Mouse (Mus musculus): ENCODE measurements around the gene Kif26b. TPM values are rescaled to one million over a fixed set of nuclear protein-coding genes. Genes with fewer than 3 reads are reported as not detected.

Kif26b gene
- polyA plus RNA-seq, 1 experiment from 2014 or later, result 28.6 TPM

DNA sequence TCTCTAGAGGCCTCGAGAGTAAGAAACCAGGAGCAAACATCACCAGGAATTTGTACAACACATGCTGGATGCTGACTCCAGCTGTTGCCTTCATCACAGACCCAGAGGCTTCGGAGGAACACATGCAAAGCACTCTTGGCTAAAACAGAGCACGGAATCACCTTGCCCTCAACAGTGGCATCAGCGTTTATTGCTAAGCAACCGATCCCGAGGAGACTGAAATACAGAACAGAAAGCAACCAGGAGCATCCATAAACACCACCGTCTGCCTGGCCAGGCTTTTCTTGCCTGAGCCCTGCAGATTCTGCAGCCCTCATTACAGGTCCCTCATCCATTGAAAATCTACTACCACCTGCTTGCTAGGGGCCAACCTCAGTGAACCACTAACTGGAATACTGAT lies 144.1 kb downstream of the Kif26b start:
- H3K4me3 ChIP-seq, result no peak overlapping the region
- WGBS, result 57% methylated on average over 7 of the region's 7 CpGs
- peaks cover 31% of the 10 kb centered on the region for H3K4me1 ChIP-seq
- no peak for ATAC-seq (ENCODE audit: insufficient number of reproducible peaks, insufficient read depth, low FRiP score, low TSS enrichment, low read depth)
- no peaks in the 10 kb centered on the region for H3K9me3 ChIP-seq
- H3K27ac ChIP-seq, result no peak overlapping the region
- H3K9ac ChIP-seq, result no peak overlapping the region
- H3K36me3 ChIP-seq, result no peaks in the 10 kb centered on the region
- H3K27me3 ChIP-seq, result no peaks in the 10 kb centered on the region
- H3K4me2 ChIP-seq, result no peak overlapping the region

DNA sequence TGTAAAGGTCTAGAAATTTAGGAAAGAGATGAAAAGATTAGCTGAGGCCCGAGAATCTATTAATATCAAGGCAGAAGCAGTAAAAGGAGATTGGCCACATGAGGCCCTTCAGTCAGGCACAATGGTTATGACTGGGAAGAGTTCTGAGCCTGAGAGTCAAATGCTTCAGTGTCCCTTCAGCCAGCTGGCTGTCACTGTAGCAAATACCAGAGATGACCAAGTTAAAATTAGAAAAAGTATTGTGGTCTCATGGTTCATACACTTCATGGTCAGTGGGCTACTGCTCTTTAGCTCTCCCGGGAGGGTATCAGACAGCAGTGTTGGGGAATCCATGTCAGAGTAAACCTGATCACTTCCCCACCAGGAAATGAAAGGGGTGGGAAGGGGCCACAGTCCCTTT lies 144.6 kb downstream of the Kif26b start:
- H3K4me3 ChIP-seq, result no peak overlapping the region
- H3K9me3 ChIP-seq, result no peaks in the 10 kb centered on the region
- H3K36me3 ChIP-seq, result no peaks in the 10 kb centered on the region
- no peak overlapping the region for H3K27ac ChIP-seq
- H3K27me3 ChIP-seq, result no peaks in the 10 kb centered on the region
- peaks cover 26% of the 10 kb centered on the region for H3K4me1 ChIP-seq
- 74% methylated on average over 2 of the region's 2 CpGs for WGBS
- ATAC-seq (ENCODE audit: insufficient number of reproducible peaks, insufficient read depth, low FRiP score, low TSS enrichment, low read depth), result no peak
- H3K4me2 ChIP-seq, result no peak overlapping the region
- no peak overlapping the region for H3K9ac ChIP-seq

DNA sequence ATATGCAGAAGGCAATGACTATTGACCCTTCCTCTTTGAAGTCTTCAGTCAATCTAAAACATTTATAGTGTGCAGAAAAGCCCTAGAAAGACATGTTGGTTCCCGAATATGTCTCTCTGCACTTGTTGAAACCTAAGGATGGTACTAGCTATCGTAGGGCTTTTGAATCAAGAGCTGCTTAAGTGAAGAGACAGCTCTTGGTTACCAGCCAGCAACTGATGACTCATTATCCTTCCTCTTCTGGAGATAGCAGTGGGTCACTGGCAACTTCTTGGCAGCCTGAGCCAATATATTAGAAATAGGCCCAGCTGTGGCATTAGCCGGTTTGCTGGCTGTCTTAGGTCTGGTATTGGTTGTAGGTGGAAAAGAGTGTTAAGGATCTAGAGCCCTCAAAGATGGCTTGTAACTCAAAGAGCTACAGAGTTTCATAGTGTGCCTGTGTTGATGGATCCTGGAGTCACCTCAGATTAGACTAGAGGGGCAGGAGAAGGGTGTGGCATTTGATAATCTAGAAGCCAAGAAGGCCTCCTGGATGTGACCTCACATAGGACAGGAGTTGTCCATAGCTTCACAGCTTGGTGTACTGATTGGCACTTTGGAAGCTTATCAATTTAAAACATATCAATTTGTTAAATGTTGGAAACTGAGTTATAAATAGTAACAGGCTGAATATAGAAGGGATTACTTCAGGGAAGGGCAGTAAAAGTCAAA lies 146.8 kb downstream of the Kif26b start:
- ATAC-seq (ENCODE audit: insufficient number of reproducible peaks, insufficient read depth, low FRiP score, low TSS enrichment, low read depth), result no peak
- H3K36me3 ChIP-seq, result peaks cover 15% of the 10 kb centered on the region
- no peak overlapping the region for H3K4me2 ChIP-seq
- peaks cover 22% of the 10 kb centered on the region for H3K4me1 ChIP-seq
- no peaks in the 10 kb centered on the region for H3K27me3 ChIP-seq
- 88% methylated on average over 3 of the region's 3 CpGs for WGBS
- H3K9ac ChIP-seq, result no peak overlapping the region
- no peak overlapping the region for H3K4me3 ChIP-seq
- no peak overlapping the region for H3K27ac ChIP-seq
- no peaks in the 10 kb centered on the region for H3K9me3 ChIP-seq

DNA sequence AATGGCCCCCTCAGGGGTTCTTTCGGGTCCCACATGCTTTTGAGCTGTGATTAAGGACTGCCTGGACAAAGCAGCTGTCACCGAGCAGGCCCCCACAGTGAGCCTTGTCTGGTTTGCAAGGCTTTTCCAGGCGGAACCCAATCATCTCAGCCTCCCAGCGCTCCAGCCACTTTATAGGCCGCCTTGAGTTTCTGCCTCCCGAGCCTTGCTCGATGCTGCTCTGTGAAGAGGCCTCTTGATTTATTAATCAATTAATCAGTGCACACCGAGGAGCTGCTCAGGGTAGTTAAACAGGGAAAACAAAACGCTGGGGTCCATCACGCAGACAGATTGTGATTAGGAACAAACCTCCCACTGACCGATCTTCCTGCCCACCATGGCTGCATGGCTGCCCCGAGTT lies 148.2 kb downstream of the Kif26b start:
- no peak for ATAC-seq (ENCODE audit: insufficient number of reproducible peaks, insufficient read depth, low FRiP score, low TSS enrichment, low read depth)
- no peak overlapping the region for H3K4me3 ChIP-seq
- 76% methylated on average over 12 of the region's 12 CpGs for WGBS

DNA sequence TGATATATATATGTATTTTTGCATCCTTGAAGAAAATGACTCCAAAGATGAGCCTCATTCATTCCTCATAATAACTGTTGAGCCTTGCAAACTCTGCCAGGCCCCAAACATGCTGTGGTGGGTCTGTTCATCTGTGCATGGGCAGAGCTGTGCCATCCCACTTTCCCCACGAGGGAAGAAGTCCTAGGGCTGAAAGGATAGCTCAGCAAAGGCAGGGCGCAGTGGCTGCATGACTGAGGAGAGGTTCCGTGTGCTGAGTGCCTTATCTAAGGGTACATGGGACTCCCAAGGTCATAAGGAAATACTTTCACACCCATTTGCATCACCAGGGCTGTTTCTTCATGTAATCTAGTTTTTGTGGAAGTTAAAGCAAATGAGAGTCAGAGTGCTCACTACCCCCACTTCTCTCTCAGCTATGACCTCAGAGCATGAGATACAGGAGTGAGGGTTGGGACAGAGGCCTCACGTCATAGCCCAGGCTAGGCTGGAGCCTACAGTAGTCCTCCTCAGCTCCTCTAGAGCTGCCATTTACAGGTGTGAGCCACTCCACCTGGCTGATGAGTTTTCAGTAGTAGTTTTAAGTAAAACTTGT lies 148.8 kb downstream of the Kif26b start:
- no peaks in the 10 kb centered on the region for H3K9me3 ChIP-seq
- ATAC-seq (ENCODE audit: insufficient number of reproducible peaks, insufficient read depth, low FRiP score, low TSS enrichment, low read depth), result no peak
- peaks cover 19% of the 10 kb centered on the region for H3K4me1 ChIP-seq
- no peak overlapping the region for H3K4me2 ChIP-seq
- no peak overlapping the region for H3K27ac ChIP-seq
- WGBS, result 84% methylated on average over 4 of the region's 4 CpGs
- no peak overlapping the region for H3K4me3 ChIP-seq
- no peak overlapping the region for H3K9ac ChIP-seq
- H3K27me3 ChIP-seq, result no peaks in the 10 kb centered on the region
- peaks cover 15% of the 10 kb centered on the region for H3K36me3 ChIP-seq

More for the DNA sequence above, 148.2 kb downstream of the Kif26b start:
- Histone ChIP-seq H3K27ac (no peak overlapping the region), H3K27me3 (no peaks in the 10 kb centered on the region), H3K9ac (no peak overlapping the region), H3K4me2 (no peak overlapping the region), H3K36me3 (peaks cover 15% of the 10 kb centered on the region), H3K9me3 (no peaks in the 10 kb centered on the region), H3K4me1 (peaks cover 24% of the 10 kb centered on the region)

DNA sequence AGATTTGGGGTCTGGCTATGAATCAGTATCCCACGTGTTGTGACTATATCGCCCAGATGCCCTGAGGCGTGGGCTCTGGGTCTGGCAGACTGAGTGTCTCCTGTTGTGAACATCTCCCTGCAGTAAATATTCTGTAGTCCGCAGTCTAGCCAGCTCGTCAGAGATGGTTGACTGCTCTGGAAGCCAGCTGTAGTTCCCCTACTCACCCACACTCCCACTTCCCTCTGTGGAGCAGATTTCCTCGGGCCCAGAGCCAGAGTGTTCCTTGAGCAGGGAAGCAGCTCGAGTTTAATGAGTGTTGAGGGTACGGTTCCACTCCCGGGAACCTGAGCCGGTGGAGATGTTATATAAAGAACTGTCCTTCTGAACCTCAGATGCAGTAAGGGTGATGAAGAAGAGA lies 154.7 kb downstream of the Kif26b start:
- Histone ChIP-seq H3K4me3 (no peak overlapping the region), H3K9ac (no peak overlapping the region), H3K36me3 (peaks cover 36% of the 10 kb centered on the region), H3K4me2 (no peak overlapping the region), H3K9me3 (no peaks in the 10 kb centered on the region), H3K4me1 (peaks cover 19% of the 10 kb centered on the region), H3K27me3 (no peaks in the 10 kb centered on the region), H3K27ac (no peak overlapping the region; the same call in 1 of the 2 replicates)
- ATAC-seq (ENCODE audit: insufficient number of reproducible peaks, insufficient read depth, low FRiP score, low TSS enrichment, low read depth), result no peak
- WGBS, result 49% methylated on average over 10 of the region's 10 CpGs

DNA sequence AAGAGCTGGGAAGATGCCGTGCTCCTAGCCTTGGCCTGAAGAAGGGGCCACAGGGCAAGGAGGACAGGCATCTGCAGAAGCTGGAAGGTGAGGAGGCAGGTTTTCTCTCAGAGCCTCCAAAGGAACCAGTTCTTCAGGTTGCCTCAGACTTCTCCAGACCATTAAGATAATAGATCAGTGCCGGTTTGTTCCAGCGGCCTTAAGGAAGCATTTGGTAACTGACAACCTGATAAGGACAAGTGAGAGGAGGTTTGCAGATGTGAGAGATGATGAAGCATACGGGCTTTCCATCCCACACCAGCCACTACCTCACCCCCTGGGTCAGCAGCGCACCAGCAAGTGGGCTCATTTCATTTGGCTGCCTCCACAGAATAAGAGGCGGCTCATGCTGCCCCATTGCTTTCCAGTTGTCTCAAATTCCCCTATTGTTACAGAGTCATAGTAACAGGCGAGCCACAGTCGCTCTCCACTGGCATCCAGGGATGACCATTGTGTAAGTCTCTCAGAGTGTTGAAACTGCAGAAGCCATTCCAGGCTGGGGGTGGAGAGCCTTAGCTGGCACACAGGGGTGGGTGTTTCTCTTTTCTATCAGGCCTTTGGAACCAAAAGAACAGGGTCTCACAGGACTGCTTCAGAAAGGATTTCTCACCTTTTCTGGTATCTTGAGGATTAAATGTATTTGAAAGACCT lies 156.2 kb downstream of the Kif26b start:
- Histone ChIP-seq H3K4me2 (no peak overlapping the region), H3K27me3 (no peaks in the 10 kb centered on the region), H3K9ac (no peak overlapping the region), H3K36me3 (peaks cover 25% of the 10 kb centered on the region), H3K4me3 (no peak overlapping the region), H3K27ac (no peak overlapping the region), H3K9me3 (no peaks in the 10 kb centered on the region), H3K4me1 (peaks cover 19% of the 10 kb centered on the region)
- no peak for ATAC-seq (ENCODE audit: insufficient number of reproducible peaks, insufficient read depth, low FRiP score, low TSS enrichment, low read depth)
- 72% methylated on average over 8 of the region's 8 CpGs for WGBS

DNA sequence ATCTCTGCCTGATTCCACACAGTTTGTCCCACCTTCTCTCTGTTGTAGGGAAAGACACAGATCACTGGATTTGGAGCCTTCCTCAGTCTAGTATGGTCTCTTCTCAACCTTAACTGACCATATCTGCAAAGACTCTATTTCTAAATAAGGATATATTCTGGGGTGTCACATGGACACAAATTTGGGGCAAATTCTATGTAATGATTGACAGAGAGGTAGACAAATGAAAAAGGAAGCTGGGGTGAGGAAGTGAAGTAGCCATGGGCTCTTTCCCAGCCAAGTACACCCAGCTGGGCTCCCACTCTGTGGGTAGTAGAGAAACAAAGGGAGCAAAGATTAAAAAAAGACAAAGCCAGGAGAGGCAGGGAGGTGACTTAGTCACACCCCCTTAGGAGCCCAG lies 158.0 kb downstream of the Kif26b start:
- Histone ChIP-seq H3K9ac (no peak overlapping the region), H3K4me1 (peaks cover 17% of the 10 kb centered on the region), H3K9me3 (no peaks in the 10 kb centered on the region), H3K4me3 (no peak overlapping the region), H3K4me2 (no peak overlapping the region), H3K27ac (no peak overlapping the region), H3K27me3 (no peaks in the 10 kb centered on the region), H3K36me3 (peaks cover 21% of the 10 kb centered on the region)
- no peak for ATAC-seq (ENCODE audit: insufficient number of reproducible peaks, insufficient read depth, low FRiP score, low TSS enrichment, low read depth)

DNA sequence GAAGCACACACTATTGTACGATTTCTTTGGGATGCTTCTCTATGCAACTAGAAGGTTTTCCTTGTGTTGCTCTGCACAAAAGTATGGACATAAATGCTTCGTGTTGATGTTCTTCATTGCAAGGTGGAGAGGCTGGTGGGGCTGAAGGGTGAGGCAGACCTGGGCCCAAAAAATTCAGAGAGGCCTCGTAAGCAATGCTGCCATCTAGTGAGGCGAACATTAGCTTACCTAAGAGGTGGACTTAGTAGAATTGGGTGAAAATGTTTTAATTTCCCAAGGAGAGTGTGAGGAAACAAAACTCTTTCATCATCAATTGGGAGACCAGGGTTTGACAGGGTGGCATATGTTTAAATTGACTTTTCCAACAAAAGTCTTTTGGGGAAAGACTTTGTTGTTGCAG lies 160.6 kb downstream of the Kif26b start:
- no peaks in the 10 kb centered on the region for H3K27me3 ChIP-seq
- no peak for ATAC-seq (ENCODE audit: insufficient number of reproducible peaks, insufficient read depth, low FRiP score, low TSS enrichment, low read depth)
- H3K4me3 ChIP-seq, result no peak overlapping the region
- H3K9ac ChIP-seq, result no peak overlapping the region
- WGBS, result 58% methylated on average over 4 of the region's 4 CpGs
- H3K4me2 ChIP-seq, result no peak overlapping the region
- H3K27ac ChIP-seq, result no peak overlapping the region
- no peaks in the 10 kb centered on the region for H3K9me3 ChIP-seq
- peaks cover 21% of the 10 kb centered on the region for H3K36me3 ChIP-seq
- H3K4me1 ChIP-seq, result peaks cover 13% of the 10 kb centered on the region; the same call in 1 of the 2 replicates

DNA sequence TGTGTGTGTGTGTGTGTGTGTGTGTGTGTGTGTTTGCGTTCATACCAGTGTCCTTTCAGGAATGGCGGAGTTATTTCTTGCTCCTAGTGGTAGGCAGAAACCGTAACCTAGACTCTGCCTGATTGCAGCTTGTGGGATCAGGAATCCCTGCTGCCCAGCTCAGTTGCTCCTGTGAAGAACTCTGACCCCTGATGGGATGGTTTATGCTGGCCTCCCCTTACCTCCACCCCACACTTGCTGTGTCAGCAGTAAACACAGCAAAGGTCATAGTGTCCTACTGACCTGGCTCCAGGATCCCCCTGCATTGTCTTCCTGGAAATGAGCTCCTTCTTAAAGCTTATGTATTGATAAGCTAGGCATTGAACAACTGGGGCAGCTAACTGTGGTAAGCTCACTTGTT lies 162.8 kb downstream of the Kif26b start:
- H3K4me1 ChIP-seq, result peaks cover 7% of the 10 kb centered on the region; the same call in 1 of the 2 replicates
- no peak overlapping the region for H3K4me2 ChIP-seq
- peaks cover 9% of the 10 kb centered on the region for H3K36me3 ChIP-seq
- no peaks in the 10 kb centered on the region for H3K9me3 ChIP-seq
- no peak overlapping the region for H3K4me3 ChIP-seq
- H3K27me3 ChIP-seq, result no peaks in the 10 kb centered on the region
- ATAC-seq (ENCODE audit: insufficient number of reproducible peaks, insufficient read depth, low FRiP score, low TSS enrichment, low read depth), result no peak
- no peak overlapping the region for H3K9ac ChIP-seq
- H3K27ac ChIP-seq, result no peak overlapping the region
- 89% methylated on average over 3 of the region's 3 CpGs for WGBS

DNA sequence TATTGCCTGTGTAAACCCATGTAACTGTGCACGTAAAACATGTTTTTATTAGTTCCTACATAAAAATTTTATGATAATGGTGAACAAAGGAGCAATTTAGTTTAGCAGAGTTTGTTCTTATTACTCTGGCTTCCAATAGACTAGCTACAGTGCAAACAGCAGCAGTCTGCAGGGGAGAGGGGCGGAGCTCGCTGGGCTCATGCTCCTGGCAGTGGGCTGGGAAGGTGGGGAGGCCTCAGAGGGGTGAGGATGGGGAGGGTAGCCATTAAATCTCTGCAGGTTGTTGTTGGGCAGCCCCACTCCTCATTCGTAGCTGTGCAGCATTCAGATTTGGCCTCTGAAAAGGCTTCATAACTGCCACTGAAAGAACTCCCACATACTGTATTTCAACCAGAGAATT lies 171.2 kb downstream of the Kif26b start:
- ATAC-seq (ENCODE audit: insufficient number of reproducible peaks, insufficient read depth, low FRiP score, low TSS enrichment, low read depth), result no peak

DNA sequence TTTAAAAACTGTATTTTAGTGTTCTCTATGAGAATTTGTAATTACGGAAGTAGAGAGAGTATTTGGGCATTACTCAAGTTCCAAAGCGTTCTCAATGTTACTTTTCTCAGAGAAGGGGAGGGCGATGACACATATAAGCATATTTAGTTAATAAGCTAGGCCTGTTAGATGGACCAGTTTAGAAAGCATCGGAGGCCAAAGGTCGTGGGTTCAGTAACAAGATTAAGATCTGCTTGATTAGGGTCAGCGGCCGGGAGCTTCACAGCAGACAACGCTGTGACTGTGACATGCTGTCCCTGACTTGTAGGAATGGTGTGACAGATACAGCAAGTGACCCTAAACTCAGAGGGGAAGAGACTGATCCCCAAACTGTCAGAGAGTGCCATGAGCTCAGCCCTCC lies 174.6 kb downstream of the Kif26b start:
- Histone ChIP-seq H3K27ac (no peak overlapping the region), H3K36me3 (peaks cover 13% of the 10 kb centered on the region), H3K4me2 (no peak overlapping the region), H3K9me3 (no peaks in the 10 kb centered on the region), H3K9ac (no peak overlapping the region), H3K4me1 (peaks cover 4% of the 10 kb centered on the region; the same call in 1 of the 2 replicates), H3K4me3 (no peak overlapping the region), H3K27me3 (no peaks in the 10 kb centered on the region)
- no peak for ATAC-seq (ENCODE audit: insufficient number of reproducible peaks, insufficient read depth, low FRiP score, low TSS enrichment, low read depth)
- 44% methylated on average over 8 of the region's 8 CpGs for WGBS

More for the DNA sequence above, 171.2 kb downstream of the Kif26b start:
- no peak overlapping the region for H3K27ac ChIP-seq
- peaks cover 7% of the 10 kb centered on the region; the same call in 1 of the 2 replicates for H3K4me1 ChIP-seq
- no peak overlapping the region for H3K9ac ChIP-seq
- no peak overlapping the region for H3K4me2 ChIP-seq
- no peaks in the 10 kb centered on the region for H3K9me3 ChIP-seq
- WGBS, result 66% methylated on average over 4 of the region's 4 CpGs
- 0 out of 2 replicates have a peak, but pooled peaks cover 2% of the 10 kb centered on the region for H3K36me3 ChIP-seq
- H3K4me3 ChIP-seq, result no peak overlapping the region
- no peaks in the 10 kb centered on the region for H3K27me3 ChIP-seq

Data from embryonic facial prominence, embryonic 13.5 days (tissue).